Mouse (Mus musculus): ENCODE results near the gene Adk. TPM values are rescaled to one million over a fixed set of nuclear protein-coding genes. Genes with fewer than 3 reads are reported as not detected.

The Adk gene
- 204 TPM for polyA plus RNA-seq (2014; fragmentation: Illumina TruSeq; extraction: RNeasy Lipid Tissue Mini Kit (QIAGEN cat#74804); ENCODE audit: low replicate concordance)

GRCm38 (mm10) chr14:21052112-21052780 lies at the start of gene Adk, which contains the start of gene Ap3m1:
Adk (plus strand) TSS chr14:21052574.
Ap3m1 (minus strand) TSS chr14:21052508.

GRCm38 (mm10) chr14:21481231-21481630 lies 428.9 kb downstream of the Adk start, which contains the start of gene Kat6b:
Kat6b (plus strand) TSS chr14:21481434.

Other genes starting within 250 kb of the Adk start
- 7.6 TPM for gene Plau, start 215.9 kb upstream of the Adk start, polyA plus RNA-seq (2014; fragmentation: Illumina TruSeq; extraction: RNeasy Lipid Tissue Mini Kit (QIAGEN cat#74804); ENCODE audit: low replicate concordance)
- gene Vcl, start 123.2 kb upstream of the Adk start, polyA plus RNA-seq (2014; fragmentation: Illumina TruSeq; extraction: RNeasy Lipid Tissue Mini Kit (QIAGEN cat#74804); ENCODE audit: low replicate concordance) = 72.4 TPM
- 209 TPM for gene Ap3m1, start 66 bp upstream of the Adk start, polyA plus RNA-seq (2014; fragmentation: Illumina TruSeq; extraction: RNeasy Lipid Tissue Mini Kit (QIAGEN cat#74804); ENCODE audit: low replicate concordance)